Mouse (Mus musculus) embryonic facial prominence, embryonic 14.5 days (tissue): ENCODE data around the gene Tgoln1. TPM values are rescaled to one million over a fixed set of nuclear protein-coding genes. Genes with fewer than 3 reads are reported as not detected.
A peak's percentile ranks its signal among the peaks of the same experiment; 100 is the strongest.

Source experiments
- ATAC-seq: fragments of 200-750 bp; cut with Nextera tagmentation; 2 replicates; pipeline ENCODE4 v1.8.0; 2017; ENCODE audit warnings: low read depth, moderate number of reproducible peaks, moderate TSS enrichment
- DNase-seq: peaks from one replicate; pipeline ENCODE4 v3.0.0-alpha.2; 2015; ENCODE audit warnings: low spot score
- H3K27ac ChIP-seq: fragments of 300-500 bp; sonication (generic); replicated peaks from 2 replicates; pipeline ENCODE4 v1.5.1; 2014; ENCODE audit warnings: low read depth, mild to moderate bottlenecking, low read length, moderate library complexity
- H3K27me3 ChIP-seq: fragments of 300-500 bp; sonication (generic); replicated peaks from 2 replicates; pipeline ENCODE4 v1.6.1; 2014; ENCODE audit warnings: low read length; ENCODE audit not compliant: control insufficient read depth, insufficient read depth
- H3K36me3 ChIP-seq: fragments of 300-500 bp; sonication (generic); 2 replicates; pipeline ENCODE4 v1.6.1; 2014; ENCODE audit warnings: low read length, mixed read lengths; ENCODE audit not compliant: control insufficient read depth, insufficient read depth
- H3K4me1 ChIP-seq: fragments of 300-500 bp; sonication (generic); 2 replicates; pipeline ENCODE4 v1.6.1; 2014; ENCODE audit warnings: antibody characterized with exemption, low read length; ENCODE audit not compliant: control insufficient read depth, insufficient read depth
- H3K4me2 ChIP-seq: fragments of 300-500 bp; sonication (generic); 2 replicates; pipeline ENCODE4 v1.6.1; 2014; ENCODE audit warnings: low read depth, mild to moderate bottlenecking, low read length, moderate library complexity, mixed read lengths
- H3K4me3 ChIP-seq: fragments of 300-500 bp; sonication (generic); 2 replicates; pipeline ENCODE4 v1.5.1; 2014; ENCODE audit warnings: low read depth, mild to moderate bottlenecking, low read length
- H3K9ac ChIP-seq: fragments of 300-500 bp; sonication (generic); 2 replicates; pipeline ENCODE4 v1.6.1; 2014; ENCODE audit warnings: low read depth, mild to moderate bottlenecking, low read length, moderate library complexity, mixed read lengths
- H3K9me3 ChIP-seq: fragments of 300-500 bp; sonication (generic); 2 replicates; pipeline ENCODE4 v1.6.1; 2016; ENCODE audit warnings: low read length; ENCODE audit not compliant: control insufficient read depth
- WGBS: fragments of 180-500 bp; shearing (Covaris S2); extraction: QIAGEN DNeasy Blood & Tissue Kit; methylation state at CpG from one replicate; pipeline ENCODE4 v1.1.7; 2014; 5-methylcytosine and 5-hydroxymethylcytosine counted together
- polyA plus RNA-seq: library from polyadenylated mRNA; unstranded; fragments of >200 nt; fragmentation: Nextera tagmentation; extraction: Ambion mirVana; gene quantifications from 2 replicates; pipeline ENCODE4 v1.2.1, GENCODE M21; 2014

Tgoln1 gene
- polyA plus RNA-seq, 1 experiment from 2014 or later: 34.7 TPM

DNA sequence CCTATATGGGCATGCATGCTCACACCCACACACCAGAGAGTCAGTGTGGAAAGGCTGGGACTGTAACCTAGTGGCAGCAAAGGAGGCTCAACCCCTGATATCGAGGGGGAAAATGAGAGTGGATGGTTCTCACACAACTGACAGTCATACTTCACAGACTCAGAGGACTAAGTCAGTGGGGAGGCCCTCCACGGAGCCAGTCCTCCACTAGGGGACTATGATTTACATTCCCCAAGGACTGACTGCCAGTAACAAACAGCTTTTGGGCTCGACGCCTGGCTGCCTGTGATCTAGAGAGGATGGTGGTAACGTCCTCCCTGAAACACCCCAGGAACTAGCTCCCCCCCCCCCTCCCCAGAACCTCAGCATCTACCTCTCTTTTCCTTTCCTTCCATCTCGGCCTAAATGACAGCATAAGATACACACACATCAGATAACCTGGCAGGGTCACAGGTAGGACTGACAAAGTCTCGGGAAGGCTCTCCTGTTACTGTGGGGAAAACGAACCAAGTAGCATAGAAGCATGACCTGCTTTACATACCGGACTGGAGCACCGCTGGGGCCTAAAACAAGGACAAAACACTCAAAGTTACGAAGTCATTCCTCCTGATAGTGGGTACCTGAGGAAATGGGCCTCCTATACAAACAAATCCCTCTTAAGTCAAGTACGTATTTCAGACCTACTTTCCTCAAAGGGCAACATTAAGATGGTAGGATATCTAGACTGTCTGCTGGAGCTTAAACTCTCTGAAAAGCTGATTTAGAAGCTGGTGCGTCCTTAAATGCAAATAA lies 19.5 kb downstream of the Tgoln1 start:
- peak overlapping the region; percentile 64 for H3K4me2 ChIP-seq
- peak overlapping the region; percentile 64 for H3K4me3 ChIP-seq
- no peaks in the 10 kb centered on the region for H3K27me3 ChIP-seq
- ATAC-seq (no peak), DNase-seq (peak; percentile 30)
- H3K9me3 ChIP-seq: no peaks in the 10 kb centered on the region
- H3K4me1 ChIP-seq: peaks cover 12% of the 10 kb centered on the region
- WGBS: 34% methylated on average over 13 of the region's 13 CpGs
- peak overlapping the region; percentile 73 for H3K9ac ChIP-seq
- no peaks in the 10 kb centered on the region for H3K36me3 ChIP-seq
- 0 out of 2 replicates have a peak overlapping the region, but pooled peaks have one; percentile 56 for H3K27ac ChIP-seq

DNA sequence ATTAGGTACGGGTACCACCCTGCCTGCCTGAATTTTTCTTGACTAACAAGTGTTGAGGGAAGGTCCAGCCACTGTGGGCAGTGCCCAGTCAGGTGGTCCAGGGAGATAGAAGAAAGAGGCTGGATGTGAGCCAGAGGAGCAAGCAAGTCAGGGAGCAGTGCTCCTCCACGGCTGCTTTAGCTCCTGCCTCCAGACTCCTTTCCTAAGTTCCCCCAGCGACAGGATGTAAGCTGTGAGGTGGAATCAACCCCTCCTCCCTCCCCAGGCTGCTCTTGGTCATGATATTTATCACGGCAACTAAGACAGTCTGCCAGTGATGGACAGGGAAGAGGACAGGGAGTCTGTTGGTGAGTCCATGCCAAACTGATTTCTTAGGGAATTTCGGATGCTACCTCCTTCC lies 22.9 kb downstream of the Tgoln1 start:
- DNase-seq (no peak), ATAC-seq (no peak)
- peaks cover 9% of the 10 kb centered on the region for H3K4me1 ChIP-seq
- no peak overlapping the region for H3K9ac ChIP-seq
- no peaks in the 10 kb centered on the region for H3K36me3 ChIP-seq
- H3K4me2 ChIP-seq: no peak overlapping the region
- no peaks in the 10 kb centered on the region for H3K27me3 ChIP-seq
- no peaks in the 10 kb centered on the region for H3K9me3 ChIP-seq
- H3K4me3 ChIP-seq: no peak overlapping the region
- H3K27ac ChIP-seq: no peak overlapping the region
- WGBS: 56% methylated on average over 5 of the region's 5 CpGs

DNA sequence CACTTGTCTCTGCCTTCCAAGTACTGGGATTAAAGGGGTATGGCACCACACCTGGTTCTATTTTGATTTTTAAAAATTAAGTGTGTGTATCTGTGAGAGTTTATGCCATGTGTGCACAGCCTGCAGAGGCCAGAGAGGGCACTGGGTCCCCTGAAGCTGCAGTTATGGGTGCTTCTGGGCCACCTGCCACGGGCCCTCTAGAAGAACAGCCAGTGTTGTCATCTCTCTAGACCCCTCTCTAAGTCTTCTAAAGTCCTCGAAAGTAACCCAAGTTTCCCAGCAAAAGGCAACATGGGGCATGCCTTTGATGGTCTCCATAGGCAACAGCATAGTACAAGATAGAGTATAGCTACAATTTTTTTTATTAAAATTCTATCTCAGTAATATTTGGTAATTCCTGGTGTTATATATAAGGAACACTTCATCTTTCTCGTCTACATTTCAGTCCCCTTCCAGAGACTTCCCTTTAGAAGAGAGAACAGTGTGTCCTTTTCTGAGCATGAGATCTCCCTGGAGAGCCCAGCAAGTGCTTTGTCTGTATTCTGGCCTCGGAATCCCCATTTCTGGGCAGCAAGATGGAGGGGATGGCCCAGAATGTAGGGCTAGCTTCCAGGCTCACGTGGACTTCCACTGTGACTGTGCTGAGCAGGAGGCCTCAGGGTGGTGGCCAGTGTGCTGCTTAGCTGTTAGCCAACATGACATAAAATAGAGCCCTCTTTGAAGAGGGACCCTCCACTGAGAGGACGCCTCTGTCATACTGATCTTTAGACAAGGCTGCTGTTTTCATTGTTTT lies 23.6 kb downstream of the Tgoln1 start:
- H3K4me1 ChIP-seq: peaks cover 9% of the 10 kb centered on the region
- WGBS: 75% methylated on average over 6 of the region's 6 CpGs
- H3K9me3 ChIP-seq: no peaks in the 10 kb centered on the region

DNA sequence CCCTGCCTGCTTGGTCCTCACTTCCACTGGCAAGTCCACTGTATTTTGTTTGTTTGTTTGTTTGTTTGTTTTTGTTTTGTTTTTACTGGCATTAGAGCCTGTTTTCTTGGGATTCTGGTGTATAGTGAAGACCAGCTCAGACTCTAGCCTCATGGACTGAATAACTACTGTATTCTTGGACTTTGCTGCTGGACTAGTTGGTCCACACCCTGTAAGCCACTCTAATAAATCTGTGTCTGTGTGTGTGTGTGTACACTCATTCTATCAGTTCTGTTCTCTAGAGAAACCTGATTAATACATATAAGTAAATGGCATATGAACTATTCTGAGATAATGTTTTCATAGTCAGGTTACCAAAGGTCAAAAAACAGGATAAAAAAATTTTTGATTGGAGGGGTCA lies 26.7 kb downstream of the Tgoln1 start:
- H3K27me3 ChIP-seq: no peaks in the 10 kb centered on the region
- H3K36me3 ChIP-seq: peaks cover 11% of the 10 kb centered on the region
- no peak overlapping the region for H3K9ac ChIP-seq
- no peak overlapping the region for H3K27ac ChIP-seq
- H3K4me3 ChIP-seq: no peak overlapping the region
- ATAC-seq (no peak), DNase-seq (no peak)
- H3K4me2 ChIP-seq: no peak overlapping the region
- H3K4me1 ChIP-seq: no peaks in the 10 kb centered on the region
- no peaks in the 10 kb centered on the region for H3K9me3 ChIP-seq

More for the DNA sequence above, 23.6 kb downstream of the Tgoln1 start:
- Histone ChIP-seq H3K27me3 (no peaks in the 10 kb centered on the region), H3K4me3 (no peak overlapping the region), H3K27ac (no peak overlapping the region), H3K4me2 (no peak overlapping the region), H3K36me3 (no peaks in the 10 kb centered on the region), H3K9ac (no peak overlapping the region)
- DNase-seq: no peak
- ATAC-seq: no peak

DNA sequence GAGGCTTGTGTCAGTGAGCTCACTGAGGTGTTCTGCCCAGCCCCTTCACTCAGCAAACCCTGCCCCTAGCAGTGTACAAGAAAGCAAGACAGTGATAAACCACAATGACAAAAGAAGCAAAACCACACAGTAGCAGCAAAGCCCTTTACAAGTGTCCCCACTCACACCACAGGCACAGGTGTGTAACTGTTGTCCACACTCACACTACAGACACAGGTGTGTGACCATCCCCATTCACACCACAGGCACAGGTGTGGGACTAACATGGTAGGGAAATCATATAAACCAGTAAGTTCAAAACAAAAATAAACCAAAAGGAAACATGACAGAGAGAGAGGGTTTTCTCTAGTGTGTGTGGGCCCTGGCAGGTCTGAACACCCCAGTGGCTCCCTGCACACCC lies 28.5 kb downstream of the Tgoln1 start:
- H3K27me3 ChIP-seq: no peaks in the 10 kb centered on the region
- H3K4me1 ChIP-seq: no peaks in the 10 kb centered on the region
- H3K36me3 ChIP-seq: peaks cover 18% of the 10 kb centered on the region

DNA sequence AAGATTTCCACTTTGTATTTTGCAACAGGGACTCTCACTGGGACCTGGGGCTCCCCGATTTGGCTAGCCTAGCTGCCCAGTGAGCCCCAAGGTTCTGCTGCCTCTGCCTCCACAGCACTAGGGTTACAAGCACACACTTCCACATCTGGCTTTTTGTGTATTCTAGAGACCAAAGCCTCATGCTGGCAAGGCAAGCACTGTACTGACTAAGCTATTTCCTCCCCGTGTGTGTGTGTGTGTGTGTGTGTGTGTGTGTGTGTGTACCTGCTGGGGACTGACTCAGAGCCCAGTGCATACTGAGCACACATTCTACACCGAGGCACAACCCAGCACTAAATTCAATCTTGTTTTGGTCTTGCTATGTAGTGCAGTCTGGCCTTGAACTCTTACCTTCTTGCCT lies 30.1 kb downstream of the Tgoln1 start:
- Histone ChIP-seq H3K4me1 (no peaks in the 10 kb centered on the region), H3K27ac (no peak overlapping the region), H3K36me3 (peaks cover 18% of the 10 kb centered on the region), H3K27me3 (no peaks in the 10 kb centered on the region), H3K4me2 (no peak overlapping the region), H3K9me3 (no peaks in the 10 kb centered on the region), H3K4me3 (no peak overlapping the region), H3K9ac (no peak overlapping the region)
- ATAC-seq (no peak), DNase-seq (no peak)
- WGBS: 67% methylated on average over 3 of the region's 3 CpGs

More for the DNA sequence above, 28.5 kb downstream of the Tgoln1 start:
- Histone ChIP-seq H3K9me3 (no peaks in the 10 kb centered on the region), H3K9ac (no peak overlapping the region), H3K4me3 (no peak overlapping the region), H3K4me2 (no peak overlapping the region), H3K27ac (no peak overlapping the region)
- no peak for DNase-seq
- no peak for ATAC-seq

DNA sequence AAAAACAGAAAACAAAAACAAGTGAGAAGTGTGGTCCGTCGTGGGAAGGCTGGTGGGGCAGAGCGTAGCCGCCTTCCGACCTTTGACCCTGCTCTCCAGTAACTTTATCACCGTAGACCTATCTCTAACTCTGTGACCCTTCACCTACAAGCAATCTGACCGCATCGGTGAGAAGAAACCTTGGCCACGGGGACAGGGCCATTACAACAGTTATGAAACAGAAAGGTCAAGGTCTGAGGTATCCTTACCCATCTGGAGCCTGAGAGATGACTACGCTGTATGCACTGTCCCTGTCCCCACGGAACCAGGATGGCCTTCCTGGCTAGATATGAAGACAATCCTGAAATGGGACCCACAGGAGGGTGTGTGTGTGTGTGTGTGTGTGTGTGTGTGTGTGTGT lies 32.6 kb downstream of the Tgoln1 start:
- WGBS: 73% methylated on average over 11 of the region's 11 CpGs
- H3K27ac ChIP-seq: no peak overlapping the region
- H3K4me3 ChIP-seq: no peak overlapping the region
- H3K9ac ChIP-seq: no peak overlapping the region
- peaks cover 27% of the 10 kb centered on the region for H3K36me3 ChIP-seq
- no peaks in the 10 kb centered on the region for H3K27me3 ChIP-seq
- H3K4me1 ChIP-seq: no peaks in the 10 kb centered on the region
- no peak overlapping the region for H3K4me2 ChIP-seq
- ATAC-seq (no peak), DNase-seq (no peak)
- no peaks in the 10 kb centered on the region for H3K9me3 ChIP-seq

DNA sequence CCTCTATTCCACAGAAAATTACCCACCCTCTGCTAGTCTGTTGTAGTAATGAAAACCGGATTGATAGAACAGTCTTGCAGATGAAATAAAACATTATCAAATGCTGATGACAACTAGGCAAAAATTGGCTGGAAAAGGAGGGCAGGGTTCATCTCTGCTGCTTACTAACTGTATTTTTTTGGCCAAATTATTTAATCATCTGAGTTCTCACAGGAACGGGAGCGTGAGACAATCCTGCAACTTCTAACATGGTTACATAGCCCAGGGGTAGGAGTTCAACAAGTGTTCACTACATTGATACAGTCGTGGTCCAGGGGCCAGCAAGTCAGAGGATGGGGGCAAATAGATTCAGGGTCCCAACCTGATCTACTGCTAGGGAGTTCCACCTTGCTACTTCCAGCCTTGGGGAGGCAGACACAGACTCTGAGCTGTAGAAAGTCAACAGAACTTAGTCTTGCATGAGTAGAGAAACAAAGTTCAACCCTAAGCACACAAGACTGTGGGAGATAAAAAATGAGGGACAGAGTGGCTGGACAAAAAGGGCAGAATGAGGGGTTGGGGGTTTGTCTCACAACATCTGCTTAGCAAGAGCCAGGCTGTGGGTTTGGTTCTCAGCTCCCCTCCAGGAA lies 33.5 kb downstream of the Tgoln1 start:
- H3K9ac ChIP-seq: no peak overlapping the region
- H3K4me3 ChIP-seq: no peak overlapping the region
- peaks cover 34% of the 10 kb centered on the region for H3K36me3 ChIP-seq
- no peak overlapping the region for H3K4me2 ChIP-seq
- no peaks in the 10 kb centered on the region for H3K27me3 ChIP-seq
- no peak overlapping the region for H3K27ac ChIP-seq
- H3K4me1 ChIP-seq: no peaks in the 10 kb centered on the region
- DNase-seq (no peak), ATAC-seq (no peak)
- H3K9me3 ChIP-seq: no peaks in the 10 kb centered on the region
- 81% methylated on average over 4 of the region's 4 CpGs for WGBS
